Mouse (Mus musculus): ENCODE results near the gene Lgmn. TPM values are rescaled to one million over a fixed set of nuclear protein-coding genes. Genes with fewer than 3 reads are reported as not detected.

Lgmn gene
- total and polyA plus RNA-seq, 2 experiments from 2014 or later: 94.0 to 118 TPM

DNA sequence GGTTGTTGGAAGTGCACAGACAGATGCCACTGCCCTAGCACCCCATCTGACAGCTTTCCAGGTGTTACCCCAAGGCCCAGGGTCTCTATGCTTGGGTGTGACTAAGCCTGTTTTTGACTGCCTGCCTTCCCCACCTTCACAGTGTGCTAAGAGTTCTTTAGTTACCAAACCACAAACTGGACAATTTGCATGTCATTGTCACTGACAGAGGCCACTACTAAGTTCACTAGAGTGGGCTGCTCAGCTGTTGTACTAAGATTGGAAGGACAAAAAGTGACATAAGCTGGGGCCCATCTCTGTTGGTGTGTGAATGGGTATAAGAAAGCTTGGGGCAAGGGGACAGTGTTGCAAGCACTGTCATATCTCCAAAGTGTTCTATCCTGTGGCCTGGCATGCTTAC is 83.8 kb downstream of the Lgmn start:
- H3K9me3 ChIP-seq (replicated peaks; ENCODE audit: control insufficient read depth, low read length): no peaks in the 10 kb centered on the region
- no peak overlapping the region for H3K9ac ChIP-seq (replicated peaks; ENCODE audit: low read depth, low read length)
- TF ChIP-seq EP300 (IDR thresholded peaks at IDR 0.05; ENCODE audit: low read depth): no peak
- no peak for TF ChIP-seq CTCF (IDR thresholded peaks at IDR 0.05; ENCODE audit: low read depth)
- H3K4me2 ChIP-seq (ENCODE audit: low read depth, low read length): no peak overlapping the region
- DNase-seq (ENCODE audit: low spot score) (no peak), ATAC-seq (ENCODE audit: insufficient read depth, low read depth) (no peak)
- H3K27ac ChIP-seq (ENCODE audit: low read depth): no peak overlapping the region
- H3K4me3 ChIP-seq (ENCODE audit: low read depth, low read length): no peak overlapping the region
- no peaks in the 10 kb centered on the region for H3K27me3 ChIP-seq (ENCODE audit: control insufficient read depth, insufficient read depth, low read length)
- peaks cover 31% of the 10 kb centered on the region for H3K36me3 ChIP-seq (replicated peaks; ENCODE audit: control insufficient read depth, insufficient read depth, low read length)
- no peaks in the 10 kb centered on the region for H3K4me1 ChIP-seq (ENCODE audit: control insufficient read depth, insufficient read depth)

GRCm38 (mm10) chr12:102354126-102354984 is 85.3 kb downstream of the Lgmn start:
- Histone ChIP-seq H3K36me3 (replicated peaks; ENCODE audit: control insufficient read depth, insufficient read depth, low read length) (peaks cover 24% of the 10 kb centered on the region), H3K27ac (ENCODE audit: low read depth) (no peak overlapping the region), H3K4me2 (ENCODE audit: low read depth, low read length) (no peak overlapping the region), H3K4me1 (ENCODE audit: control insufficient read depth, insufficient read depth) (no peaks in the 10 kb centered on the region), H3K9ac (replicated peaks; ENCODE audit: low read depth, low read length) (no peak overlapping the region), H3K4me3 (ENCODE audit: low read depth, low read length) (no peak overlapping the region), H3K27me3 (ENCODE audit: control insufficient read depth, insufficient read depth, low read length) (no peaks in the 10 kb centered on the region), H3K9me3 (replicated peaks; ENCODE audit: control insufficient read depth, low read length) (no peaks in the 10 kb centered on the region)
- TF ChIP-seq CTCF (IDR thresholded peaks at IDR 0.05; ENCODE audit: low read depth): no peak
- no peak for TF ChIP-seq EP300 (IDR thresholded peaks at IDR 0.05; ENCODE audit: low read depth)
- ATAC-seq (ENCODE audit: insufficient read depth, low read depth): no peak
- 78% methylated on average over 10 of the region's 10 CpGs for WGBS
- no peak for DNase-seq (ENCODE audit: low spot score)

DNA sequence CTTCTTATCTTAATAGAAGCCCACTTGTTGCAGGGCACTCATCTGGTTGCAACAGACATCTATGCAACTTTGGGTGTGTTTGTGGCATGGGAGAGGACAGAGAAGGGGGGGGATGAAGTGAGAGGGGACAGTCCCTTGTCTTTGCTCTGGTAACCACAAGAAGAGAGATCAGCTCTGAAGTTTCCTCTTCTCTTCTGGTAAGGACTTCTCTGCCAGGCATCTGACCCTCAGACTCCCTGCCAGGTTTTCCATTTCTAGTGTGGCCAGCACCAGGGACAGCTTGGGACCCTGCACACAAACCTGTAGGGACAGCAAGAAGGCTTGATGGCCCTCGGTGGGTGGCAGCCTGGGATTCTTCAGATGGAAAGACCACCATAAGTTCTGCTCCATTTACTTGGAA is 88.6 kb downstream of the Lgmn start:
- 81% methylated on average over 1 of the region's 1 CpGs for WGBS
- Histone ChIP-seq H3K27me3 (ENCODE audit: control insufficient read depth, insufficient read depth, low read length) (no peaks in the 10 kb centered on the region), H3K4me1 (ENCODE audit: control insufficient read depth, insufficient read depth) (no peaks in the 10 kb centered on the region), H3K4me2 (ENCODE audit: low read depth, low read length) (no peak overlapping the region), H3K27ac (ENCODE audit: low read depth) (no peak overlapping the region), H3K4me3 (ENCODE audit: low read depth, low read length) (no peak overlapping the region), H3K9ac (replicated peaks; ENCODE audit: low read depth, low read length) (no peak overlapping the region), H3K9me3 (replicated peaks; ENCODE audit: control insufficient read depth, low read length) (no peaks in the 10 kb centered on the region), H3K36me3 (replicated peaks; ENCODE audit: control insufficient read depth, insufficient read depth, low read length) (peaks cover 15% of the 10 kb centered on the region)
- no peak for ATAC-seq (ENCODE audit: insufficient read depth, low read depth)
- TF ChIP-seq CTCF (IDR thresholded peaks at IDR 0.05; ENCODE audit: low read depth) (no peak), EP300 (IDR thresholded peaks at IDR 0.05; ENCODE audit: low read depth) (no peak)
- DNase-seq (ENCODE audit: low spot score): no peak

DNA sequence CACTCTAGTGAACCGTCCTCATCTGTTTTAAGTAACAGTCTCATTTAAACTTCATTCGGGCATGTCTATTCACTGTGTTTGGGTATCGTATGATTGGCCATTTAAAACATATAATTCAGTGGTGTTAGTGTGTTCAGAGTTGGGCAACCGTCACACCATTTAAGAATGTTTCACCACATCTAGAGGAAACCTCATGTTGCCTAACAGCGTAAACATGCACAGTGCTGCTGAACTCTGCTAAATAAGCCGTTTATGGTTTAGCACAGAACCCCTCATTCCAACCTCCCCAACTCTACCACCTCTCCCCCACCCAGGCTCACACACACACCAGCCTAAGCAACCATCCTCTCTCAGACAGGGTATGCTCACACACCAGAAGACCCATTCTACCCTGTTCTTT is 91.2 kb downstream of the Lgmn start:
- no peaks in the 10 kb centered on the region for H3K27me3 ChIP-seq (ENCODE audit: control insufficient read depth, insufficient read depth, low read length)
- H3K9me3 ChIP-seq (replicated peaks; ENCODE audit: control insufficient read depth, low read length): no peaks in the 10 kb centered on the region
- no peak for ATAC-seq (ENCODE audit: insufficient read depth, low read depth)
- WGBS: 90% methylated on average over 6 of the region's 6 CpGs
- no peak for DNase-seq (ENCODE audit: low spot score)
- no peak overlapping the region for H3K9ac ChIP-seq (replicated peaks; ENCODE audit: low read depth, low read length)
- H3K4me3 ChIP-seq (ENCODE audit: low read depth, low read length): no peak overlapping the region
- peaks cover 15% of the 10 kb centered on the region; the same call in 1 of the 2 replicates for H3K36me3 ChIP-seq (replicated peaks; ENCODE audit: control insufficient read depth, insufficient read depth, low read length)
- H3K4me1 ChIP-seq (ENCODE audit: control insufficient read depth, insufficient read depth): peaks cover 3% of the 10 kb centered on the region; the same call in 1 of the 2 replicates
- no peak overlapping the region for H3K27ac ChIP-seq (ENCODE audit: low read depth)
- no peak overlapping the region for H3K4me2 ChIP-seq (ENCODE audit: low read depth, low read length)
- TF ChIP-seq EP300 (IDR thresholded peaks at IDR 0.05; ENCODE audit: low read depth): no peak
- no peak for TF ChIP-seq CTCF (IDR thresholded peaks at IDR 0.05; ENCODE audit: low read depth)

- no peaks in the 10 kb centered on the region for H3K9me3 ChIP-seq (replicated peaks; ENCODE audit: control insufficient read depth, low read length)
- no peak overlapping the region for H3K9ac ChIP-seq (replicated peaks; ENCODE audit: low read depth, low read length)
- no peak for ATAC-seq (ENCODE audit: insufficient read depth, low read depth)
- H3K36me3 ChIP-seq (replicated peaks; ENCODE audit: control insufficient read depth, insufficient read depth, low read length): peaks cover 6% of the 10 kb centered on the region; the same call in 1 of the 2 replicates
- peaks cover 3% of the 10 kb centered on the region for H3K4me1 ChIP-seq (ENCODE audit: control insufficient read depth, insufficient read depth)
- no peak for TF ChIP-seq EP300 (IDR thresholded peaks at IDR 0.05; ENCODE audit: low read depth)
- peak; percentile 64 for TF ChIP-seq CTCF (IDR thresholded peaks at IDR 0.05; ENCODE audit: low read depth)
- no peak overlapping the region for H3K4me2 ChIP-seq (ENCODE audit: low read depth, low read length)
- H3K27me3 ChIP-seq (ENCODE audit: control insufficient read depth, insufficient read depth, low read length): no peaks in the 10 kb centered on the region
- no peak overlapping the region for H3K4me3 ChIP-seq (ENCODE audit: low read depth, low read length)
- no peak overlapping the region for H3K27ac ChIP-seq (ENCODE audit: low read depth)
- WGBS: 17% methylated on average over 1 of the region's 1 CpGs
- DNase-seq (ENCODE audit: low spot score): no peak
Observed at GRCm38 (mm10) chr12:102346507-102346906, 93.1 kb downstream of the Lgmn start.
